Mouse (Mus musculus) fibroblast of lung, adult 2 months (primary cell): Measurements from ENCODE around the gene Zfp956.

Experiments
- DNase-seq: peaks from one replicate; pipeline ENCODE4 v3.0.0-alpha.2; 2011; ENCODE audit warnings: low read depth

Gene Zfp956

DNA sequence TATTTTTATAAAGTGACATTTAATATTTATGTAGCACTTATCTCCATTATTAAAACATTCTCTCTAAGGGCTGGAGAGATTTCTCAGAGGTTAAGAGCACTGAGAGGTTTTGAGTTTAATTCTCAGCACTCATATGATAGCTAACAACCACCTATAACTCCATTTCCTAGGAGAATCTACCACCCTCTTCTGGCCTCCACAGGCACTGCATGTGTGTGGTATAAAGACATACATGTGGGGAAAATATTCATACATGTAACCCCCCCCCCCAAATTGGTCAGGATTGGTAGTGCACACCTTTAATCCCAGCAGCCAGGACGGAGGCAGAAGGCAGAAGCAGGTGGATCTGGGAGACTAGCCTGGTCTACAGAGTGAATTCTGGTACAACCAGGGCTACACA lies 21.4 kb downstream of the Zfp956 start:
- DNase-seq: no peak

DNA sequence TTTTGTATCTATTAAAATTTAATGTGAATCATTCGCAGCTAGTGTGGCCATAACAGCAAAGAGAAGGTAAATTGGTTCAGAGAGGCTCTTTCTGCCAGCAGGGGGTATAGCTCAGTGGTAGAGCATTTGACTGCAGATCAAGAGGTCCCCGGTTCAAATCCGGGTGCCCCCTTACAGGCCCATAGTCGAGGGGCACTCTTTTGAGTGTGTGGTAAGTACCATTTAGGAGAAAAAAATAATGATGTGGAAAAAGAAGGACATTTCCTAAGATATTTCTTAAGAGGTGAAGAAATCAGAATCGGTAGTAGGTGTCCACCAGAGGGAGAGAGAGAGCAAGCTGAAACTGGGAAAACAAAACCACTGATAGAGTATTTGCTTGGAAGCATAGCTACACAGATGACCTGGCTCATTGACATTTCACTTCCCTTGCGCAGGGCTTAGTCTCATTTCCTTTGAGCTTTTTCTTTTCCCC lies 25.7 kb downstream of the Zfp956 start:
- peak; percentile 88 for DNase-seq

DNA sequence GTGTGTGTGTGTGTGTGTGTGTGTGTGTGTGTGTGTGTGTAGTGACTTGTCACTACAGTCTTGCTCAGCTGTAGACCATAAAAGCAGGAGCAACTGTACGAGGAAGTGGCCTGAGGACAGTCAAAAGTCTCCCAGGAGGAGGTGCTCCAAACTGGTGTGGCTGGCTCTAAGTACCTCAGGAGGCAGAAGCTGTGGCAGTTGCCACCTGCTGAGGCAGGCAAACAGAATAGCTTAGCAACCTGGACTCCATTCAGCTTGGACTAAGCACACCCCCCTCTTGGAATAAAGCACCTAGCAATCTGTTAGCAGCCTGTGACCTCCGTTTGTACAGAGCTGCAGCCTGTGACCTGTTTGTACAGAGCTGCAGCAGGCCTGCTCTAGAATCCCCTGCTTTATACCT lies 30.7 kb downstream of the Zfp956 start:
- DNase-seq: no peak

DNA sequence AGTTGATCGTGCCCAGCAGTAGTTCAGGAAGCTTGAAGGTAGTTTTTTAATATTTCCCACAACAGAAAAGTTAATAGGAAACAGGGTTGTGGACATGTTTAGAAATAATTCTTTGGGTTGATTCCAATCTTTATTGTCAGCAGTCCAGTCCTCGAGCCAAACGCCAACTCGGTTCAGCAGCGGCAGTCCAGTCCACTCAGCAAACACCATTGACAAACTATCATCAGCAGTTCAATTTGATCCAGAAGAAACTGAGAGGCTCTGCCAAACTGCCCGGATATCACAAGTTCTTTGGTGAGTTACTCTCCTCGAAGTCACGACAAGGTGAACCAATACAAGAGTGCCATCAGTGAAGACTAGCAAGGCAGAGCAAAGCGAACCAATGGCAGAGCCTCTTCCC lies 42.5 kb downstream of the Zfp956 start:
- DNase-seq: no peak

DNA sequence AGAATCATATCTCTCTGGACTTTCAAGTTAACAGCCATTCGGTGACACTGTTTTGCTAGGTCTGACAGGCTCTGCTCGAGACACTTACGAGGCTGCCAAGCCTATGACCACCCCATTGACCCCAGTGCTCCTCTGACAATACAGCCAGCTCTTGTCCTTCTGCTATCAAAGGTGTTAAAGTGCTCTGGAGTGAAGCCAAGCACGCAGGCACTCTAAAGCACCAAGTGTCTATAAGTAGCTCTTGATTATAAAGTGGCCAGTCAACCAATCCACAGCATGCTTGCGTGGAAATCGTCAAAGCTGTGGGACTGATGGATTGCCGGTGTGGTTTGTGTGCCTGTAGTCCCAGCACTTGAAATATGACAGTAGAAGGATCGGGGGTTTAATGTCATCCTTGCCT lies 57.5 kb downstream of the Zfp956 start:
- no peak for DNase-seq
